Comparison of ENCODE assay signal across 11 mouse cellular contexts in genomic region chr4:38825133-38825532, GRCm38 (mm10).
DNase-seq lines count a peak whose midpoint lies in the region.
"Had no signal": no experiment of that assay in that cellular context is flagged by ENCODE, and none has a peak within 500 bp of the region (broad histone marks: within the 10 kb centered on the region; RNA-seq: fewer than 3 reads in every experiment).

No protein-coding gene starts in this region.

- peak; percentile 8 for DNase-seq in adrenal gland, postnatal 10 days
- no peak for DNase-seq in adrenal gland, postnatal 36 days
- peak; percentile 39 to 64 for DNase-seq in right cerebral cortex, adult 2 months (ENCODE audit: low spot score in 2 of 2)
- DNase-seq in right cerebral cortex, postnatal 4 days, result no peak
- DNase-seq in left cerebral cortex, postnatal 14 days (ENCODE audit: low spot score in 2 of 2), result peak; percentile 30 to 48
- no peak for DNase-seq in lung, postnatal 36 days
- DNase-seq in kidney, postnatal 36 days, result no peak
- DNase-seq in lung, postnatal 4 days, result no peak
- DNase-seq: cerebellum, adult 9-10 months; heart, adult 2 months; retina, postnatal 1 day had no signal

- intact Hi-C loops in left cerebral cortex, postnatal 14 days (cut with DNase I), result no loop called here

Comparison
In these comparisons a context has a peak if more than half of its experiments do, and no peak if none do; other contexts are left out.
1. DNase-seq: peak in adrenal gland, postnatal 10 days (single experiment), right cerebral cortex, adult 2 months (2 of 2) and left cerebral cortex, postnatal 14 days (2 of 2); none in adrenal gland, postnatal 36 days (0 of 2), right cerebral cortex, postnatal 4 days (single experiment), lung, postnatal 36 days (single experiment), kidney, postnatal 36 days (0 of 2) and lung, postnatal 4 days (0 of 2).